Mouse (Mus musculus): ENCODE measurements around the gene Nip7. TPM values are rescaled to one million over a fixed set of nuclear protein-coding genes. Genes with fewer than 3 reads are reported as not detected.

Gene Nip7
- total and polyA plus RNA-seq, 3 experiments, result 9.1 to 56.7 (median 39.7) TPM

DNA sequence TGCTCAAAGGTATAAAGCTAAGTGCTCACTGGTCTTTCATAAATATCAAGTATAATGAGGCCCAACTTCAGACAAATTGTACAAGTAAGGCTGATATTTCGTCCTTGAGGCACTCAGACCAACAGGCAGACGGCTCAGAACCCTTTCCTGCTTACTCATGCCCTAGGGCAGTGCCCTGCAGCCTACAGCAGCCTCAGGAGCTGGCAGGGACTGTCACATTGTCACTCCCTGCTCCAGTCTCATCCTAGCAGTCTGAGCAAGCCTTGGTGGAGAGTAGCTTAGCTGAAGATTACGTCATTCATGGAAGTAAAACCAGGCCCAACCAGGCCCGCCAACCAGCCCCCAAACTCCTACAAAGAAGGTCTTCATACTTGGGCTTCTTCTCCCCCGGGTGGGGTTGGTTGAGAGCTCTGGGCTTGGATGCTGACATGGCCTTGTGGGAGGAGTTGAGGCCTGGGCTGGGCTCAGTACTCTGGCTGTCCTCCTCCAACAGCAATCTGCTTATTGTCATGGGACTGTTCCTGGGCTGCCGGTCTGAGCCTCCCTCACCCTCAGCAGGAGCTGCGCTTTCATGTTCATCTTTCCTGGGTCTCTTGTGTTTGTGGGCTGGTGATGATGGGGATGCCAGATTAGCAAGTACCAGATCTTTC is 19.7 kb downstream of the Nip7 start:
- peaks cover 98% of the 10 kb centered on the region for H3K36me3 ChIP-seq (replicated peaks)
- H3K27me3 ChIP-seq (ENCODE audit: insufficient read depth, low read length), result no peaks in the 10 kb centered on the region
- H3K4me3 ChIP-seq (ENCODE audit: low read depth, low read length), result no peak overlapping the region
- ATAC-seq (ENCODE audit: extremely low read depth, insufficient number of reproducible peaks, low FRiP score, poor library complexity, severe bottlenecking) (no peak), DNase-seq (ENCODE audit: low spot score) (no peak)
- TF ChIP-seq TAL1 (conservative IDR thresholded peaks at IDR 0.05; ENCODE audit: low read depth, low read length) (no peak), CTCF (IDR thresholded peaks at IDR 0.05; ENCODE audit: low read depth, low read length) (no peak), GATA2 (IDR thresholded peaks at IDR 0.05; ENCODE audit: borderline replicate concordance, low read depth, low read length) (no peak), GATA1 (IDR thresholded peaks at IDR 0.05; ENCODE audit: borderline replicate concordance, low read length) (no peak), POLR2AphosphoS5 (IDR thresholded peaks at IDR 0.05; ENCODE audit: insufficient replicate concordance, low read depth, low read length) (no peak)
- H3K4me1 ChIP-seq (ENCODE audit: insufficient read depth, low read depth, low read length), result peaks cover 4% of the 10 kb centered on the region
- H3K9me3 ChIP-seq (replicated peaks), result no peaks in the 10 kb centered on the region

GRCm38 (mm10) chr8:107085358-107085757 is 28.7 kb downstream of the Nip7 start:
- TF ChIP-seq CTCF (IDR thresholded peaks at IDR 0.05; ENCODE audit: low read depth, low read length) (0 out of 2 replicates have a peak, but pooled peaks have one; percentile 9), TAL1 (conservative IDR thresholded peaks at IDR 0.05; ENCODE audit: low read depth, low read length) (no peak)
- ATAC-seq (ENCODE audit: extremely low read depth, insufficient number of reproducible peaks, low FRiP score, poor library complexity, severe bottlenecking), result no peak
- no peak for DNase-seq (ENCODE audit: low spot score)
- Histone ChIP-seq H3K36me3 (replicated peaks) (peaks cover 87% of the 10 kb centered on the region), H3K9me3 (replicated peaks) (no peaks in the 10 kb centered on the region), H3K27me3 (ENCODE audit: insufficient read depth, low read length) (no peaks in the 10 kb centered on the region), H3K4me3 (ENCODE audit: low read depth, low read length) (no peak overlapping the region), H3K4me1 (ENCODE audit: insufficient read depth, low read depth, low read length) (no peaks in the 10 kb centered on the region)

DNA sequence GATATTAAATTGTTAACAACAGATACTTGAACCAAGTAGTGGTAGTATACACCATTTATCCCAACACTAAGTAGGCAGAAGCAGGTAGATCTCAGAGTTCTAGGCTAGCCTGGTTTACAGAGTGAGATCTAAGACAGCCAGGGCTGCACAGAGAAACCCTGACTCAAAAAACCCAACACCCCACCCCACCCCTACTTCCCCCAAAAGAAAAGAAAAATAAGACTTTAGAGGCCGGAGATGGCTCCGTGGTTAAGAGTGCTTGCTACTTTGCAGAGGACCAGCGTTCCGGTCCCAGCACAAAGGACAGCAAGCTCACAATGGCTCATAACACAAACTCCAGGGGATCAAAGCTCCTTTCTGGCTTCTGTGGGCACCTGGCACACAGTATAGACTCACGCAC is 29.3 kb downstream of the Nip7 start:
- no peak for TF ChIP-seq GATA1 (IDR thresholded peaks at IDR 0.05; ENCODE audit: borderline replicate concordance, low read length)
- no peak for TF ChIP-seq GATA2 (IDR thresholded peaks at IDR 0.05; ENCODE audit: borderline replicate concordance, low read depth, low read length)
- TF ChIP-seq TAL1 (conservative IDR thresholded peaks at IDR 0.05; ENCODE audit: low read depth, low read length), result no peak
- no peak for TF ChIP-seq POLR2AphosphoS5 (IDR thresholded peaks at IDR 0.05; ENCODE audit: insufficient replicate concordance, low read depth, low read length)
- no peak for TF ChIP-seq CTCF (IDR thresholded peaks at IDR 0.05; ENCODE audit: low read depth, low read length)
- no peaks in the 10 kb centered on the region for H3K27me3 ChIP-seq (ENCODE audit: insufficient read depth, low read length)
- H3K4me3 ChIP-seq (ENCODE audit: low read depth, low read length), result no peak overlapping the region
- no peak for ATAC-seq (ENCODE audit: extremely low read depth, insufficient number of reproducible peaks, low FRiP score, poor library complexity, severe bottlenecking)
- H3K4me1 ChIP-seq (ENCODE audit: insufficient read depth, low read depth, low read length), result no peaks in the 10 kb centered on the region
- DNase-seq (ENCODE audit: low spot score), result no peak
- no peaks in the 10 kb centered on the region for H3K9me3 ChIP-seq (replicated peaks)
- peaks cover 87% of the 10 kb centered on the region for H3K36me3 ChIP-seq (replicated peaks)

- Histone ChIP-seq H3K36me3 (replicated peaks) (peaks cover 85% of the 10 kb centered on the region), H3K4me1 (ENCODE audit: insufficient read depth, low read depth, low read length) (peaks cover 6% of the 10 kb centered on the region), H3K4me3 (ENCODE audit: low read depth, low read length) (no peak overlapping the region), H3K27me3 (ENCODE audit: insufficient read depth, low read length) (no peaks in the 10 kb centered on the region), H3K9me3 (replicated peaks) (no peaks in the 10 kb centered on the region)
- no peak for TF ChIP-seq TAL1 (conservative IDR thresholded peaks at IDR 0.05; ENCODE audit: low read depth, low read length)
- TF ChIP-seq GATA2 (IDR thresholded peaks at IDR 0.05; ENCODE audit: borderline replicate concordance, low read depth, low read length), result no peak
- TF ChIP-seq GATA1 (IDR thresholded peaks at IDR 0.05; ENCODE audit: borderline replicate concordance, low read length), result no peak
- no peak for TF ChIP-seq CTCF (IDR thresholded peaks at IDR 0.05; ENCODE audit: low read depth, low read length)
- TF ChIP-seq POLR2AphosphoS5 (IDR thresholded peaks at IDR 0.05; ENCODE audit: insufficient replicate concordance, low read depth, low read length), result no peak
- no peak for ATAC-seq (ENCODE audit: extremely low read depth, insufficient number of reproducible peaks, low FRiP score, poor library complexity, severe bottlenecking)
- no peak for DNase-seq (ENCODE audit: low spot score)
These were observed 31.9 kb downstream of the Nip7 start for GRCm38 (mm10) chr8:107088526-107089063.

GRCm38 (mm10) chr8:107090531-107090930 is 33.9 kb downstream of the Nip7 start:
- Histone ChIP-seq H3K9me3 (replicated peaks) (no peaks in the 10 kb centered on the region), H3K4me1 (ENCODE audit: insufficient read depth, low read depth, low read length) (peaks cover 22% of the 10 kb centered on the region), H3K27me3 (ENCODE audit: insufficient read depth, low read length) (no peaks in the 10 kb centered on the region), H3K4me3 (ENCODE audit: low read depth, low read length) (no peak overlapping the region), H3K36me3 (replicated peaks) (peaks cover 88% of the 10 kb centered on the region)
- DNase-seq (ENCODE audit: low spot score) (no peak), ATAC-seq (ENCODE audit: extremely low read depth, insufficient number of reproducible peaks, low FRiP score, poor library complexity, severe bottlenecking) (no peak)
- no peak for TF ChIP-seq CTCF (IDR thresholded peaks at IDR 0.05; ENCODE audit: low read depth, low read length)
- no peak for TF ChIP-seq TAL1 (conservative IDR thresholded peaks at IDR 0.05; ENCODE audit: low read depth, low read length)
- TF ChIP-seq GATA1 (IDR thresholded peaks at IDR 0.05; ENCODE audit: borderline replicate concordance, low read length), result no peak
- no peak for TF ChIP-seq POLR2AphosphoS5 (IDR thresholded peaks at IDR 0.05; ENCODE audit: insufficient replicate concordance, low read depth, low read length)
- no peak for TF ChIP-seq GATA2 (IDR thresholded peaks at IDR 0.05; ENCODE audit: borderline replicate concordance, low read depth, low read length)

- peaks cover 30% of the 10 kb centered on the region for H3K4me1 ChIP-seq (ENCODE audit: insufficient read depth, low read depth, low read length)
- no peak for TF ChIP-seq GATA2 (IDR thresholded peaks at IDR 0.05; ENCODE audit: borderline replicate concordance, low read depth, low read length)
- TF ChIP-seq GATA1 (IDR thresholded peaks at IDR 0.05; ENCODE audit: borderline replicate concordance, low read length), result no peak
- TF ChIP-seq POLR2AphosphoS5 (IDR thresholded peaks at IDR 0.05; ENCODE audit: insufficient replicate concordance, low read depth, low read length), result no peak
- TF ChIP-seq CTCF (IDR thresholded peaks at IDR 0.05; ENCODE audit: low read depth, low read length), result no peak
- TF ChIP-seq TAL1 (conservative IDR thresholded peaks at IDR 0.05; ENCODE audit: low read depth, low read length), result no peak
- ATAC-seq (ENCODE audit: extremely low read depth, insufficient number of reproducible peaks, low FRiP score, poor library complexity, severe bottlenecking), result no peak
- DNase-seq (ENCODE audit: low spot score), result peak; percentile 33
- H3K4me3 ChIP-seq (ENCODE audit: low read depth, low read length), result peak overlapping the region; percentile 92
- no peaks in the 10 kb centered on the region for H3K9me3 ChIP-seq (replicated peaks)
- H3K36me3 ChIP-seq (replicated peaks), result peaks cover 38% of the 10 kb centered on the region
- peaks cover 6% of the 10 kb centered on the region; the same call in 1 of the 2 replicates for H3K27me3 ChIP-seq (ENCODE audit: insufficient read depth, low read length)
These were observed 39.2 kb downstream of the Nip7 start for GRCm38 (mm10) chr8:107095717-107096365.
